Mouse (Mus musculus): ENCODE data around the gene Olfr547. TPM values are rescaled to one million over a fixed set of nuclear protein-coding genes. Genes with fewer than 3 reads are reported as not detected.
"Not testable (repeated sequence)": the region's sequence is repeated elsewhere in the genome, so short reads cannot be mapped to it uniquely, and the experiment has no call there.

The Olfr547 gene
- not detected in 2 replicates for polyA plus RNA-seq (2015; fragmentation: Nextera tagmentation; extraction: Ambion mirVana)

- ATAC-seq (ENCODE audit: insufficient number of reproducible peaks, low FRiP score, low TSS enrichment, low read depth): no peak
- H3K9ac ChIP-seq: no peak within 1 kb of the TSS
- H3K27ac ChIP-seq (replicated peaks): no peak within 1 kb of the TSS
- H3K4me1 ChIP-seq: no peaks in the 10 kb centered on the region
- WGBS: 78% methylated on average over 1 of the region's 1 CpGs
- H3K4me2 ChIP-seq (replicated peaks): no peak within 1 kb of the TSS
- H3K9me3 ChIP-seq (replicated peaks): no peaks in the 10 kb centered on the region
- H3K27me3 ChIP-seq: no peaks in the 10 kb centered on the region
- no peak within 1 kb of the TSS for H3K4me3 ChIP-seq (replicated peaks)
- H3K36me3 ChIP-seq: no peaks in the 10 kb centered on the region
Observed at GRCm38 (mm10) chr7:102534449-102534848, at the start of gene Olfr547. Gene Olfr547, plus strand, starts transcription at chr7:102534749.

GRCm38 (mm10) chr7:102484766-102485165 lies 49.8 kb upstream of the Olfr547 start:
- WGBS: 62% methylated on average over 8 of the region's 8 CpGs
- H3K9ac ChIP-seq; ATAC-seq (ENCODE audit: insufficient number of reproducible peaks, low FRiP score, low TSS enrichment, low read depth); H3K27ac ChIP-seq (replicated peaks); H3K4me1 ChIP-seq; H3K4me2 ChIP-seq (replicated peaks); H3K36me3 ChIP-seq; H3K9me3 ChIP-seq (replicated peaks); H3K27me3 ChIP-seq; H3K4me3 ChIP-seq (replicated peaks): not testable (repeated sequence)

- no peaks in the 10 kb centered on the region for H3K4me1 ChIP-seq
- H3K36me3 ChIP-seq: no peaks in the 10 kb centered on the region
- ATAC-seq (ENCODE audit: insufficient number of reproducible peaks, low FRiP score, low TSS enrichment, low read depth): no peak
- H3K9ac ChIP-seq: no peak overlapping the region
- no peak overlapping the region for H3K4me2 ChIP-seq (replicated peaks)
- H3K9me3 ChIP-seq (replicated peaks): no peaks in the 10 kb centered on the region
- no peak overlapping the region for H3K4me3 ChIP-seq (replicated peaks)
- H3K27ac ChIP-seq (replicated peaks): no peak overlapping the region
- WGBS: 71% methylated on average over 1 of the region's 1 CpGs
- H3K27me3 ChIP-seq: no peaks in the 10 kb centered on the region
Observed at GRCm38 (mm10) chr7:102486105-102486504, 48.4 kb upstream of the Olfr547 start.

- no peaks in the 10 kb centered on the region for H3K4me1 ChIP-seq
- no peaks in the 10 kb centered on the region for H3K36me3 ChIP-seq
- ATAC-seq (ENCODE audit: insufficient number of reproducible peaks, low FRiP score, low TSS enrichment, low read depth): no peak
- no peak within 1 kb of the TSS for H3K4me3 ChIP-seq (replicated peaks)
- no peaks in the 10 kb centered on the region for H3K27me3 ChIP-seq
- H3K9me3 ChIP-seq (replicated peaks): no peaks in the 10 kb centered on the region
- 57% methylated on average over 1 of the region's 1 CpGs for WGBS
- no peak within 1 kb of the TSS for H3K27ac ChIP-seq (replicated peaks)
- H3K9ac ChIP-seq: no peak within 1 kb of the TSS
- no peak within 1 kb of the TSS for H3K4me2 ChIP-seq (replicated peaks)
Observed at GRCm38 (mm10) chr7:102488161-102488560, 46.4 kb upstream of the Olfr547 start, which contains the start of gene Olfr544. Gene Olfr544, minus strand, starts transcription at chr7:102488313.

- ATAC-seq (ENCODE audit: insufficient number of reproducible peaks, low FRiP score, low TSS enrichment, low read depth): not testable (repeated sequence)
- 48% methylated on average over 7 of the region's 7 CpGs for WGBS
Observed at GRCm38 (mm10) chr7:102494416-102494815, 40.1 kb upstream of the Olfr547 start.

DNA sequence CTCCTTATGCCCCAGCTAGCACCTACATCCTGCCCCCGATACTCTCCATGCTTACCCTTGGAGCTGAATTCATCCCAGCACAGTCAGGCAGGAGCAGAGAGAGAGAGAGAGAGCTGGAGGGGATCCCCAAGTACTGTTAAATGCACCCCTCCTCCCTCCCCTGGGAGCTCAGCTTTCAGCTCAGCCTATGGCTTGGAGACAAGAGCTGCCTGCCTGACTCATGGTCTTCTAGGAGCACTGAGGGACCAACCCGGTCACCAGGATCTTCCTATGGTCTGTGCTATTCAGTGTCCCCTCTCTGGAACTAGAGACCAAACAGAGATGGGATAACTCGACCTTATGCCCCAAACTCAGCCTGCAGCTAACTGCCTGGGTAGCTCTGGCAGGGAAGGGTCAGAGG lies 35.1 kb upstream of the Olfr547 start, which contains the start of gene Olfr545:
Gene Olfr545 (minus strand): TSS at position 101 of the 400 bp plus-strand sequence.
- no peak within 1 kb of the TSS for H3K27ac ChIP-seq (replicated peaks)
- no peaks in the 10 kb centered on the region for H3K4me1 ChIP-seq
- H3K9ac ChIP-seq: no peak within 1 kb of the TSS
- H3K4me3 ChIP-seq (replicated peaks): no peak within 1 kb of the TSS
- WGBS: 52% methylated on average over 3 of the region's 3 CpGs
- no peaks in the 10 kb centered on the region for H3K36me3 ChIP-seq
- no peaks in the 10 kb centered on the region for H3K27me3 ChIP-seq
- no peak for ATAC-seq (ENCODE audit: insufficient number of reproducible peaks, low FRiP score, low TSS enrichment, low read depth)
- H3K4me2 ChIP-seq (replicated peaks): no peak within 1 kb of the TSS
- no peaks in the 10 kb centered on the region for H3K9me3 ChIP-seq (replicated peaks)

More at GRCm38 (mm10) chr7:102494416-102494815, 40.1 kb upstream of the Olfr547 start:
- not testable (repeated sequence) for H3K4me2 ChIP-seq (replicated peaks); H3K9ac ChIP-seq; H3K27me3 ChIP-seq; H3K4me3 ChIP-seq (replicated peaks); H3K27ac ChIP-seq (replicated peaks); H3K9me3 ChIP-seq (replicated peaks); H3K36me3 ChIP-seq; H3K4me1 ChIP-seq

DNA sequence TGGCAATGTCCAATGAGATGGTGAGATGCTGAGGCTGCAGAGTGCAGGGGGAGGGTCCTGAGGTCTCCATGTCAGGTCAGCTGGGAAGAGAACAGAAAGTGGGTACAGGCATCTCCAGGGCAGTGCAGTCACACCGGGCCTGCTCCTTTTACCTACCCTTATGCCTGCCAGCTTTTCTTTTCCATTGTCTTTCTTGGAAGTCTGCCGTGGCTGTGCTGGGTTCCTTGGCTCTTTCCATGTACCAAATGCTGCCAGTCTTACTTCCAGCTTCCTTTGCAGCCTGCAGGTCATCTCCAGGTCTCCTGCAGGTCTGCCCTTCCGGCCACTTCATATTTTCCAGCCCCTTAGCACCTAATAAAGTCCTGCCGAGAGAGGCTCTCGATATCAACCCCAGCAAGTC lies 32.6 kb upstream of the Olfr547 start:
- no peak for ATAC-seq (ENCODE audit: insufficient number of reproducible peaks, low FRiP score, low TSS enrichment, low read depth)
- Histone ChIP-seq H3K9me3 (replicated peaks) (no peaks in the 10 kb centered on the region), H3K9ac (no peak overlapping the region), H3K4me1 (no peaks in the 10 kb centered on the region), H3K4me3 (replicated peaks) (no peak overlapping the region), H3K27ac (replicated peaks) (no peak overlapping the region), H3K36me3 (no peaks in the 10 kb centered on the region), H3K4me2 (replicated peaks) (no peak overlapping the region), H3K27me3 (no peaks in the 10 kb centered on the region)
- WGBS: 76% methylated on average over 5 of the region's 5 CpGs

DNA sequence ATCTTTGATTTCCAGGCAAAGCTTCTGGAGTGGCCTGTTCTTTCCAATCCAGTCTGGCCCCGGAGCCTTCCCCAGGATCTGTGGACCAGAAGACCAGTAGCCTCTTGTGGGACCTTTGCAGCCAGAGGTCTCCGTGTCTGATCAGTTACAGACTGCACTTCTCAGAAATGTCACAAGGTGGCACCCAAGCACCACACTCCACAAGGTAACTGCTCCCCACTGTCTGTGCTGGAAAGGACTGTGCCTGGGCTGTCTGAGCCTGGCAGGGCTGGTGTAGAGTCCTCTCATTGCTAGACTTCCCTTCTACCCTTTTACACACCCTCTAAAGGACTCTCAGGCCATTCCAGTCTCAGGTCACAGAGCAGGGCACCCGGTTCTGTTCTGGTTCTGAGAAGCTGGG lies 27.7 kb upstream of the Olfr547 start:
- Histone ChIP-seq H3K27me3 (no peaks in the 10 kb centered on the region), H3K4me1 (no peaks in the 10 kb centered on the region), H3K4me2 (replicated peaks) (no peak overlapping the region), H3K36me3 (no peaks in the 10 kb centered on the region), H3K27ac (replicated peaks) (no peak overlapping the region), H3K9ac (no peak overlapping the region), H3K9me3 (replicated peaks) (no peaks in the 10 kb centered on the region), H3K4me3 (replicated peaks) (no peak overlapping the region)
- 38% methylated on average over 3 of the region's 3 CpGs for WGBS
- ATAC-seq (ENCODE audit: insufficient number of reproducible peaks, low FRiP score, low TSS enrichment, low read depth): no peak

DNA sequence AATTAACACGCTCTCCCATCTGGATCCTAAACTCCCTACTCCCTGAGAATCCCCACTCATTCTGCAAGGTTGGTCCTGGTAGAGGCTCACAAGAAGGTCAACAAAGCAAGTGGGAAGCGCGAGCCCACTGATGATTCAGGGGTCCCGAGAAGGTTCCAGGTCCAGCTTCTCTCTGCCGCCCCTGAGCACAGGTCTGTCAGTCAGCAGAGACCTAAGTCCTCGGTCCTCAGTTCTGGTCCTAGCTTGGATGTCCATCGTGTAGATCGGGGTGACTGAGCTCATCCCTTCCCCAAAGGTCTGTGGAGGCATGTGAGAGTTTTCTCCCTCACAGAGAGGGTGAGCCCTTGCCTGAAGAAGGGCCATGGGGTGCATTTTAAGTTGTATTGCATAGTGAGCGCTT lies 26.5 kb upstream of the Olfr547 start:
- 0 out of 2 replicates have a peak, but pooled peaks cover 4% of the 10 kb centered on the region for H3K4me1 ChIP-seq
- no peaks in the 10 kb centered on the region for H3K36me3 ChIP-seq
- no peak for ATAC-seq (ENCODE audit: insufficient number of reproducible peaks, low FRiP score, low TSS enrichment, low read depth)
- H3K9me3 ChIP-seq (replicated peaks): no peaks in the 10 kb centered on the region
- H3K9ac ChIP-seq: no peak overlapping the region
- peaks cover 4% of the 10 kb centered on the region; the same call in 1 of the 2 replicates for H3K27me3 ChIP-seq
- H3K4me3 ChIP-seq (replicated peaks): no peak overlapping the region
- no peak overlapping the region for H3K27ac ChIP-seq (replicated peaks)
- no peak overlapping the region for H3K4me2 ChIP-seq (replicated peaks)
- WGBS: 85% methylated on average over 9 of the region's 9 CpGs

DNA sequence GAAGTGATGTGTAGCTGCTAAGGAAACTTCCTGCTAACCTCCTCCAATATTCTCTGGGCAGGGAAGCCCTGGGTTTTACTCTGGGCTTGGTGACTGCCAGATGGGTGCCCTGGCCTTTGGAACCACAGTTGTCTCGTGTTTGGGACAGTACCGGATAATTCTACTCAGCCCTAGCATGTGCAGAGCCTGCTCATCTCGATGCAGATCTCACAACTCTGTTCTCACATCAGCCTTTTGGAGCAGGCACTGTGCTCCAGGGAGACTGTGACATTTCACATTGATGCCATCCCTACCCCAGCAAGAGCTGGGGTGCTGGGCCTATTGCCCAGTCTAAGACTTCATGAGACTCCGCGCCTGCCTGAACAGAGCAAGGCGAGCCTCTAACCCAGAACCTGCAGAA lies 25.9 kb upstream of the Olfr547 start:
- Histone ChIP-seq H3K4me1 (0 out of 2 replicates have a peak, but pooled peaks cover 4% of the 10 kb centered on the region), H3K4me2 (replicated peaks) (no peak overlapping the region), H3K4me3 (replicated peaks) (no peak overlapping the region), H3K27ac (replicated peaks) (no peak overlapping the region), H3K9me3 (replicated peaks) (no peaks in the 10 kb centered on the region), H3K36me3 (no peaks in the 10 kb centered on the region), H3K9ac (no peak overlapping the region), H3K27me3 (peaks cover 4% of the 10 kb centered on the region)
- ATAC-seq (ENCODE audit: insufficient number of reproducible peaks, low FRiP score, low TSS enrichment, low read depth): no peak
- WGBS: 86% methylated on average over 6 of the region's 6 CpGs

GRCm38 (mm10) chr7:102509726-102510125 lies 24.8 kb upstream of the Olfr547 start:
- H3K9me3 ChIP-seq (replicated peaks): no peaks in the 10 kb centered on the region
- H3K36me3 ChIP-seq: no peaks in the 10 kb centered on the region
- no peak for ATAC-seq (ENCODE audit: insufficient number of reproducible peaks, low FRiP score, low TSS enrichment, low read depth)
- no peak overlapping the region for H3K4me2 ChIP-seq (replicated peaks)
- no peak overlapping the region for H3K9ac ChIP-seq
- peaks cover 12% of the 10 kb centered on the region for H3K27me3 ChIP-seq
- H3K27ac ChIP-seq (replicated peaks): no peak overlapping the region
- WGBS: 75% methylated on average over 7 of the region's 7 CpGs
- H3K4me1 ChIP-seq: 0 out of 2 replicates have a peak, but pooled peaks cover 4% of the 10 kb centered on the region
- no peak overlapping the region for H3K4me3 ChIP-seq (replicated peaks)

DNA sequence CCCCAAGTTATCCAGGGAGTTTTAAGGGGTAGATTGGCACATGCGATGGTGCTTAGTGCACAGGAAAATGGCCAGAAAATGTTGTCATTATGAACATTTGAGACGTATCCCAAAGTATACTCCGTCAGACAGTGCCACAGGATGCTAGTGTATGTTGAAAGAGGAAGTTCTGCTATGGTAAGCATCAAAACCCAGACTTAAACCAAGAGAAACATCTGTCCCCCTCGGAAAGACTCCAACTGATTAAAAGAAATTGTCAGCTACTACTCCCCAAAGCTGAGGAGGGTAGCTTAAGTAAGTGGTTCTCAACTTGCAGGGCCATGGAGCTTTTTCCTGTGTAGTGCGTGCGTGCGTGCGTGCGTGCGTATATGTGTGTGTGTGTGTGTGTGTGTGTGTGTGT lies 22.6 kb upstream of the Olfr547 start:
- Histone ChIP-seq H3K27ac (replicated peaks) (no peak overlapping the region), H3K36me3 (no peaks in the 10 kb centered on the region), H3K9me3 (replicated peaks) (no peaks in the 10 kb centered on the region), H3K4me1 (0 out of 2 replicates have a peak, but pooled peaks cover 13% of the 10 kb centered on the region), H3K27me3 (peaks cover 12% of the 10 kb centered on the region), H3K4me2 (replicated peaks) (no peak overlapping the region), H3K4me3 (replicated peaks) (no peak overlapping the region), H3K9ac (no peak overlapping the region)
- 85% methylated on average over 10 of the region's 10 CpGs for WGBS
- ATAC-seq (ENCODE audit: insufficient number of reproducible peaks, low FRiP score, low TSS enrichment, low read depth): no peak
